Mouse (Mus musculus) effector memory CD4-positive, alpha-beta T cell, adult 5 months (primary cell): ENCODE measurements around the gene Hist1h4m. TPM values are rescaled to one million over a fixed set of nuclear protein-coding genes. Genes with fewer than 3 reads are reported as not detected.

ENCODE experiments used
- polyA plus RNA-seq: library from polyadenylated mRNA; unstranded; fragments of 100-300 nt; shearing (Covaris generic); gene quantifications from one replicate; pipeline ENCODE4 v1.2.1, GENCODE M21; 2017

Gene Hist1h4m
- 31.4 TPM for polyA plus RNA-seq

GRCm38 (mm10) chr13:21811539-21811938 is at the start of gene Hist1h4m:
Hist1h4m (plus strand) TSS chr13:21811746.

DNA sequence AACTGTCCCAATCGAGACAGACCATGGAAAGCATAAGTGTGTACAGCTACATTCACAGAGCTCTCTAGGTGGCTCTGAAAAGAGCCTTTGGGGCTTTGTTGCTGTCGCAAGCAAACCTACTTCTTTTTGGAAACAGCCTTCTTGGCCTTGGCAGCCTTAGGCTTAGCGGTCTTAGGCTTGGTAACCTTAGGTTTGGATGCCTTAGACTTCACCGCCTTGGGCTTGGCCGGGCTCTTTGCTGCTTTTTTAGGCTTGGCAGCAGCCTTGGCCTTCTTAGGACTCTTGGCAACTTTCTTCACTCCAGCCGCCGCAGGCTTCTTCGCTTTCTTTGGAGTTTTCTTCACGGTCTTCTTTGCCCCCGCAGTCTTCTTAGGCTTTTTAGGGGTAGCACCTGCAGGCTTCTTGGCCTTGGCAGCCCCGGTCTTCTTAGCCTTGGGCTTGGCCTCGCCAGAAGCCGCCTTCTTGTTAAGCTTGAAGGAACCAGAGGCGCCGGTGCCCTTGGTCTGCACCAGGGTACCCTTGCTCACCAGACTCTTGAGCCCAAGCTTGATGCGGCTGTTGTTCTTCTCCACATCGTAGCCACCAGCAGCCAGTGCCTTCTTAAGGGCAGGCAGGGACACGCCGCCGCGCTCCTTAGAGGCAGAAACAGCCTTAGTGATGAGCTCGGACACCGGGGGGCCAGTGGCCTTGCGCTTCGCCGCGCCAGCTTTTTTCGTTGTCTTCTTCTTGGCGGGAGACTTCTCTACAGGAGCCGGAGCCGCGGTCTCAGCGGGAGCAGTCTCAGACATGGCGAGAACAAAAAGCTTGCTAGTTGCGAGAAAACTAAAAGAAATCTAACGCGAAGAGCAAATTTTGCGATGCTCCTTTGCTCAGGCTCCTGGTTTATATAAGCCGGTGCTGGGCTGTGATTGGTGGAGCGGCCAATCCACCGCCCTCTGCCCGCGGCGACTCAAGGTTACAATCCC is 31.5 kb upstream of the Hist1h4m start, which contains the start of gene Hist1h1b:
Gene Hist1h1b, minus strand, starts transcription at position 859 of the 965 bp plus-strand sequence.

GRCm38 (mm10) chr13:21783255-21783617 is 28.3 kb upstream of the Hist1h4m start, which contains the start of gene Hist1h3i:
Hist1h3i (minus strand) TSS chr13:21783370.

DNA sequence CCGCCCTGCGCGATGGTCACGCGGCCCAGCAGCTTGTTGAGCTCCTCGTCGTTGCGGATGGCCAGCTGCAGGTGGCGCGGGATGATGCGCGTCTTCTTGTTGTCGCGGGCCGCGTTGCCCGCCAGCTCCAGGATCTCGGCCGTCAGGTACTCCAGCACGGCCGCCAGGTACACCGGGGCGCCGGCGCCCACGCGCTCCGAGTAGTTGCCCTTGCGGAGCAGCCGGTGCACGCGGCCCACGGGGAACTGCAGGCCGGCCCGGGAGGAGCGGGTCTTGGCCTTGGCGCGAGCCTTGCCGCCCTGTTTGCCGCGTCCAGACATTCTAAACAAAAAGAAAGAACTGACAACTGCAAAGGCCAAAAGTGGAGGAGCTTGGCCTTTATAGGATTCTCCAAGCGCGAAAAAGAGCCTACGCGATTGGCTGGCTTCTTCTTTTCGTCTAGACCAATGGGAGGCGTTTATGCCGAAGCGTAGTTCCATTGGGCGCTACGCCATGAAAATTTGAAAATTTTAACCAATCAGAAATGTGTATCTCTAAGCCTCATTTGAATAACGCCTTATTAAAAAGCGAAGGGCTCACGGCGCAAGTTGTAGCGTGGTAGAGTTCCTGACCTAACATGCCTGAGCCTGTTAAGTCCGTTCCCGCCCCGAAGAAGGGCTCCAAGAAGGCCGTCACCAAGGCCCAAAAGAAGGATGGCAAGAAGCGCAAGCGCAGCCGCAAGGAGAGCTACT is 24.5 kb upstream of the Hist1h4m start, which contains the start of the genes Hist1h2an and Hist1h2bp:
Gene Hist1h2an, minus strand, starts transcription at position 320 of the 731 bp plus-strand sequence.
Gene Hist1h2bp, plus strand, starts transcription at position 563 of the 731 bp plus-strand sequence.

DNA sequence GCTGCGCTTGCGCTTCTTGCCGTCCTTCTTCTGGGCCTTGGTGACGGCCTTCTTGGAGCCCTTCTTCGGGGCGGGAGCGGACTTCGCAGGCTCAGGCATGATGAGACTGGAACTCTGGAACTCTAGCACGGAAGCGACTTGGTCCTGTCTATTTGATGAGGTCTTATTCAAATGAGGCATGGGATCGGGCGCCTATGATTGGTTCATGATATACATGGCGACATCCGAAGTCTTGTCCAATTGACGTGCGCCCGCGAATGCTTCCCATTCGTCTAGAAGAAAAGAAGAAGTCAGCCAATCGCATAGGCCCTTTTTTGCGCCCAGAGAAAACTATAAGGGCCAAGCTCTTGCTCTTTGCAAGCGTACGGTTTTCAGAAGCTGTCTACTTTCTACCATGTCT is 1.5 kb upstream of the Hist1h4m start, which contains the start of the genes Hist1h2bq and Hist1h2ao:
Gene Hist1h2bq, minus strand, starts transcription at position 125 of the 400 bp plus-strand sequence.
Gene Hist1h2ao, plus strand, starts transcription at position 393 of the 400 bp plus-strand sequence.

GRCm38 (mm10) chr13:21831418-21832394 is 20.2 kb downstream of the Hist1h4m start, which contains the start of gene Hist1h4n:
Hist1h4n (minus strand) TSS chr13:21832196.

GRCm38 (mm10) chr13:21833461-21833860 is 21.9 kb downstream of the Hist1h4m start, which contains the start of the genes Hist1h2ap and Hist1h2br:
Hist1h2ap (minus strand) TSS chr13:21833507.
Hist1h2br (plus strand) TSS chr13:21833743.

Other genes starting within 250 kb of the Hist1h4m start
- not detected for gene Olfr1364, start 230.0 kb upstream of the Hist1h4m start, polyA plus RNA-seq
- not detected for gene Olfr1362, start 197.7 kb upstream of the Hist1h4m start, polyA plus RNA-seq
- not detected for gene Olfr11, start 169.2 kb upstream of the Hist1h4m start, polyA plus RNA-seq
- gene Olfr1361, start 148.4 kb upstream of the Hist1h4m start, polyA plus RNA-seq = not detected
- gene Olfr1360, start 134.3 kb upstream of the Hist1h4m start, polyA plus RNA-seq = not detected
- gene Olfr1359, start 113.6 kb upstream of the Hist1h4m start, polyA plus RNA-seq = not detected
- not detected for gene Hist1h2bl, start 95.6 kb upstream of the Hist1h4m start, polyA plus RNA-seq
- not detected for gene Hist1h2ai, start 95.3 kb upstream of the Hist1h4m start, polyA plus RNA-seq
- gene Hist1h3h, start 94.1 kb upstream of the Hist1h4m start, polyA plus RNA-seq = not detected
- not detected for gene Hist1h2bm, start 89.7 kb upstream of the Hist1h4m start, polyA plus RNA-seq
- gene Hist1h4j, start 76.7 kb upstream of the Hist1h4m start, polyA plus RNA-seq = not detected
- not detected for gene Hist1h4k, start 61.2 kb upstream of the Hist1h4m start, polyA plus RNA-seq
- gene Hist1h2ak, start 57.9 kb upstream of the Hist1h4m start, polyA plus RNA-seq = not detected
- gene Hist1h2bn, start 57.6 kb upstream of the Hist1h4m start, polyA plus RNA-seq = 1.1 TPM
- 0.70 TPM for gene Hist1h1b, start 31.1 kb upstream of the Hist1h4m start, polyA plus RNA-seq
- 2.5 TPM for gene Hist1h3i, start 28.4 kb upstream of the Hist1h4m start, polyA plus RNA-seq
- not detected for gene Hist1h2an, start 24.5 kb upstream of the Hist1h4m start, polyA plus RNA-seq
- gene Hist1h2bp, start 24.3 kb upstream of the Hist1h4m start, polyA plus RNA-seq = not detected
- gene Hist1h2bq, start 1.5 kb upstream of the Hist1h4m start, polyA plus RNA-seq = 4.2 TPM
- gene Hist1h2ao, start 1.3 kb upstream of the Hist1h4m start, polyA plus RNA-seq = 3.7 TPM
- gene Hist1h4n, start 20.4 kb downstream of the Hist1h4m start, polyA plus RNA-seq = 21.6 TPM
- 37.5 TPM for gene Hist1h2ap, start 21.8 kb downstream of the Hist1h4m start, polyA plus RNA-seq
- 3.9 TPM for gene Hist1h2br, start 22.0 kb downstream of the Hist1h4m start, polyA plus RNA-seq
- 0.39 TPM for gene Zfp184, start 133.3 kb downstream of the Hist1h4m start, polyA plus RNA-seq
- gene Pom121l2, start 169.4 kb downstream of the Hist1h4m start, polyA plus RNA-seq = not detected
- gene Prss16, start 198.0 kb downstream of the Hist1h4m start, polyA plus RNA-seq = 1.3 TPM
- 6.2 TPM for gene Hist1h2ah, start 223.8 kb downstream of the Hist1h4m start, polyA plus RNA-seq
- not detected for gene Hist1h2bk, start 224.1 kb downstream of the Hist1h4m start, polyA plus RNA-seq
- gene Hist1h4i, start 229.6 kb downstream of the Hist1h4m start, polyA plus RNA-seq = 12.0 TPM
- 2.9 TPM for gene Hist1h2ag, start 231.2 kb downstream of the Hist1h4m start, polyA plus RNA-seq
- not detected for gene Hist1h2bj, start 231.5 kb downstream of the Hist1h4m start, polyA plus RNA-seq